Mouse (Mus musculus): ENCODE data around the gene Mia2.

Gene Mia2

DNA sequence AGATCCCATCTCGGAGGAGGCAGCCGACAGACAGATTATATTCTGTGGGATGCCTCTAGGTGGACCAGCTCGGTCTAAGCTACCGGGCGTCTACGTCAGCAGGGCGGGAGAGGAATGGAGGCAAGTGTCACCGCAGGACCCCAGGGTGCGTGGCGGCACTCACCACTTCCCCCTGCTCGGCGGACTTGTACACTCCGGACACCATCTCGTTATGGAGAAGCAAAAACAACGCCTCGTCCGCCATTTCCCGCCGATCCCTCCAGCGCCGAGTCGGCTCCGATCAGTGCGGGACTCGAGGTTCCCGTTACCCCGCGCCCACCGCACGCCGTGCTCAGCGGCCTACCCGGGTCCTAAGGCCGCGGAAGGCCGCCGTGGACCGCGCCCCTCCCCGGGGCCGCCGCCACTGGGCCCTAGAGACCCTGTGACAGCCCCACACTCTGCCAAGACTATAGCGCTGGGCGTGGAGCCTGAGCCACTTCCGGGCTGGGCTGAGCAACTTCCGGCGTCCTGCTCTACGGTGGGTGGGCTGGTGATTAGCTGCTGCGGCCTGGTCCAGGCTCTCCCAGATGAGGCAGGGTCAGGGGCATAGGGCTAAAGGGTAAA lies 34.5 kb upstream of the Mia2 start, which contains the start of gene Trappc6b:
Gene Trappc6b (minus strand): TSS at position 480 of the 603 bp plus-strand sequence.
- TF ChIP-seq CTCF (conservative IDR thresholded peaks at IDR 0.05; ENCODE audit: low read length) (no peak), NANOG (IDR thresholded peaks at IDR 0.05; ENCODE audit: borderline replicate concordance, low read length) (no peak), POU5F1 (IDR thresholded peaks at IDR 0.05; ENCODE audit: borderline replicate concordance, low read length) (no peak)
- H3K4me1 ChIP-seq (replicated peaks; ENCODE audit: low read depth, low read length) = peaks cover 35% of the 10 kb centered on the region
- H3K36me3 ChIP-seq (ENCODE audit: insufficient read depth, low read length) = peaks cover 29% of the 10 kb centered on the region

DNA sequence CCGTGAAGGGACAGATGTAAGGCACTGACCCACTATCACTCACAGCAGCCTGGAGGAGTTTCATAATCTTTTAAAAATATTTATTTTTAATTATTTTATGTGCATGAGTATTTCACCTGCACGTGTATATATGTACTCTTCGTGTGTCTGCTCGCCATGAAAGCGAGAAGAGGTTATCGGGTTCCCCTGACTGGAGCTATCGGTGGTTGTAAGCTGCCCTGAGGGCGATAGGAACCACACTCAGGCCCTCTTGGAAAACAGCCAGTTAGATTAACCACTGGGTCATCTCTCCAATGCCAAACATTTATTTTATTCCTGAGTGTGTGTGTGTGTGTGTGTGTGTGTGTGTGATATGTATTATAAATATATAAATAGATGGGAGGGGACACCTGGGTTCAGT lies 30.8 kb upstream of the Mia2 start:
- Histone ChIP-seq H3K36me3 (ENCODE audit: insufficient read depth, low read length) (peaks cover 19% of the 10 kb centered on the region), H3K27me3 (ENCODE audit: insufficient read depth, low read length) (no peaks in the 10 kb centered on the region), H3K4me1 (replicated peaks; ENCODE audit: low read depth, low read length) (peaks cover 31% of the 10 kb centered on the region), H3K9me3 (ENCODE audit: low read length) (no peaks in the 10 kb centered on the region), H3K4me3 (replicated peaks; ENCODE audit: low read length) (no peak overlapping the region)
- no peak for TF ChIP-seq CTCF (conservative IDR thresholded peaks at IDR 0.05; ENCODE audit: low read length)
- no peak for TF ChIP-seq POU5F1 (IDR thresholded peaks at IDR 0.05; ENCODE audit: borderline replicate concordance, low read length)
- no peak for TF ChIP-seq NANOG (IDR thresholded peaks at IDR 0.05; ENCODE audit: borderline replicate concordance, low read length)

More for the DNA sequence above, 34.5 kb upstream of the Mia2 start, which contains the start of gene Trappc6b:
- H3K4me3 ChIP-seq (replicated peaks; ENCODE audit: low read length) = peak within 1 kb of the TSS; percentile 91
- no peaks in the 10 kb centered on the region for H3K27me3 ChIP-seq (ENCODE audit: insufficient read depth, low read length)
- H3K9me3 ChIP-seq (ENCODE audit: low read length) = no peaks in the 10 kb centered on the region

DNA sequence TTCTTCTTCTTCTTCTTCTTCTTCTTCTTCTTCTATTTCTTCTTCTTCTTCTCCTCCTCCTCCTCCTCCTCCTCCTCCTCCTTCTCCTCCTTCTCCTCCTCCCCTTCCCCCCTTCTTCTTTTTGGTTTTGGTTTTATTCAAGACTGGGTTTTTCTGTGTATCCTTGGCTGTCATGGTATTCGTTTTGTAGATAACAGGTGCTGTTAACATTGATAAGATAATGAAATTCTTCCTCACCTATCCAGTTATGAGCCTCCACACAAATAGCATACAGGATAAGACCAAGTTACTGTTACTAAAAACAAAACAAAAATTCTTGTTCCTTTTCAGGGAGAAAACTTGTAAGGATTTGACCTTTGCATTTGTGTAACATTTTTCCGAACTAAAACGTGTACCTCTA lies 29.8 kb upstream of the Mia2 start:
- peak overlapping the region; percentile 100 for H3K4me3 ChIP-seq (replicated peaks; ENCODE audit: low read length)
- no peak for TF ChIP-seq POU5F1 (IDR thresholded peaks at IDR 0.05; ENCODE audit: borderline replicate concordance, low read length)
- H3K4me1 ChIP-seq (replicated peaks; ENCODE audit: low read depth, low read length) = peaks cover 23% of the 10 kb centered on the region

DNA sequence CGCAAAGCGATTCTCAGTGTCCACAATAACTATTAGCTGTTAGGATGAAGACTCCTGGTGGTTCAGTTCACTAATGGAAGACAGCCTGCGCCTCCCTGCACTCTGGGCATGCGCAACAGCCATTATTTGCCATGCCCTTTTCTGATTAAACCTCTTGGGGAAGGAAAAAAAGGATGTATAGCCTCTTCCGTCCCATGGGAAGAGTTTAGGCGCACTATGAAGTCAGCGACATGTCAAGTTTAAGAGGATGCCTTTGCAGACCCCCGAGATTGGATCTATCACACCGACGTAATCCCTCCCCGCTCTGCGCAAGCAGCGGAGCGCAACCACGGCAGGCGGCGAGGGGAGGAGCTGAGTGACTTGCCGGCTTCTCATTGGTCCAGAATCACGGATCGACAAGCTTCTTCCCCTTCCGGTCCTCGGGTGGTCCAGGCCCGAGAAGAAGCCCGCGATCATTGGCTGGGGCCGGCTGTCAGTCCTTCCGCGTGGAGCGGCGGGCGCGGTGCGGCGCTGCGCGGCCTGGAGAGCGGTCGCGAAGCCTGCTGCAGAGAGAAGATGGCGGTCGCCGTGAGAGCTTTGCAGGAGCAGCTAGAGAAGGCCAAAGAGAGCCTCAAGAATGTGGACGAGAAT lies 29.0 kb upstream of the Mia2 start, which contains the start of gene Pnn:
Gene Pnn (plus strand): TSS at position 437 of the 630 bp plus-strand sequence.
- Histone ChIP-seq H3K4me1 (replicated peaks; ENCODE audit: low read depth, low read length) (peaks cover 26% of the 10 kb centered on the region), H3K9me3 (ENCODE audit: low read length) (no peaks in the 10 kb centered on the region), H3K4me3 (replicated peaks; ENCODE audit: low read length) (peak within 1 kb of the TSS; percentile 100), H3K36me3 (ENCODE audit: insufficient read depth, low read length) (peaks cover 36% of the 10 kb centered on the region), H3K27me3 (ENCODE audit: insufficient read depth, low read length) (no peaks in the 10 kb centered on the region)
- TF ChIP-seq NANOG (IDR thresholded peaks at IDR 0.05; ENCODE audit: borderline replicate concordance, low read length) (no peak), CTCF (conservative IDR thresholded peaks at IDR 0.05; ENCODE audit: low read length) (no peak), POU5F1 (IDR thresholded peaks at IDR 0.05; ENCODE audit: borderline replicate concordance, low read length) (no peak)

More for the DNA sequence above, 29.8 kb upstream of the Mia2 start:
- Histone ChIP-seq H3K27me3 (ENCODE audit: insufficient read depth, low read length) (no peaks in the 10 kb centered on the region), H3K9me3 (ENCODE audit: low read length) (no peaks in the 10 kb centered on the region), H3K36me3 (ENCODE audit: insufficient read depth, low read length) (peaks cover 29% of the 10 kb centered on the region)

DNA sequence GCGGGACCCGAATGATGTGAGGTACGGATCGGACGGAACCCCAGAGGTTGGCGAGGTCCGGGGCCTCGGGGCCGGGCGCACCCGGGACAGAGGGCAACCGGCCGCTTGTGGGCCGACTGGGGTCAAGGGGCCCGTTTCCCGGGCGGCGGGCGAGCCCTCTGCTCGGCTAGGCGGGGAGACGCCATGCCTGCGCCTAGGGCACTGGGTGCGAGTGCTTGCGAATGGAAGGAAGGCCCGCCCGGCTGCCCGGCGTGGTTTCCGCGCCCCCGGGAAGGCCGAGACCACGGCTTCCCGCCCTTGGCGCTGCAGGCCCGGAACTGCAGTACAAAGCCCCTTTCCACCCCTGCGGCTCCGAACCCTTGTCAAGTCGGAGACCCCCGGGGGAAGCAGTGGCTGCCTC lies 28.5 kb upstream of the Mia2 start:
- Histone ChIP-seq H3K36me3 (ENCODE audit: insufficient read depth, low read length) (peaks cover 42% of the 10 kb centered on the region), H3K9me3 (ENCODE audit: low read length) (no peaks in the 10 kb centered on the region), H3K4me3 (replicated peaks; ENCODE audit: low read length) (peak overlapping the region; percentile 100), H3K4me1 (replicated peaks; ENCODE audit: low read depth, low read length) (peaks cover 31% of the 10 kb centered on the region), H3K27me3 (ENCODE audit: insufficient read depth, low read length) (no peaks in the 10 kb centered on the region)
- no peak for TF ChIP-seq CTCF (conservative IDR thresholded peaks at IDR 0.05; ENCODE audit: low read length)
- TF ChIP-seq NANOG (IDR thresholded peaks at IDR 0.05; ENCODE audit: borderline replicate concordance, low read length) = no peak
- no peak for TF ChIP-seq POU5F1 (IDR thresholded peaks at IDR 0.05; ENCODE audit: borderline replicate concordance, low read length)

DNA sequence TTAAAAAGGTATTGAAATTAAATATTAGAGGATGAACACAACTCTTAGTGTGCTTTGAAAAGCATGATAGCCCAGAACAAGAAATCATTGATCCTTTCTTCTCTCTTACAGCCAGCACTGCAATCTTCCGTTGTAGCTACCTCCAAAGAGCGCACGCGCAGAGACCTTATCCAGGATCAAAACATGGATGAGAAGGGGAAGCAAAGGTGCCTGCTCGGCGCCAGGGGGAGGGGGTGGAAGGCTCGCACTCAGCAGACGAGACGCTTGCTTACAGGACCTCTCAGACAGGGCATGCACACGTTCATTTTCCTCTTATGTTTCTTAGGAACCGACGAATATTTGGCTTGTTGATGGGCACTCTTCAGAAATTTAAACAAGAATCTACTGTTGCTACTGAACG lies 26.8 kb upstream of the Mia2 start:
- Histone ChIP-seq H3K4me3 (replicated peaks; ENCODE audit: low read length) (peak overlapping the region; percentile 100; the same call in 1 of the 2 replicates), H3K27me3 (ENCODE audit: insufficient read depth, low read length) (no peaks in the 10 kb centered on the region), H3K4me1 (replicated peaks; ENCODE audit: low read depth, low read length) (peaks cover 35% of the 10 kb centered on the region), H3K9me3 (ENCODE audit: low read length) (no peaks in the 10 kb centered on the region), H3K36me3 (ENCODE audit: insufficient read depth, low read length) (peaks cover 56% of the 10 kb centered on the region)
- TF ChIP-seq CTCF (conservative IDR thresholded peaks at IDR 0.05; ENCODE audit: low read length) (no peak), POU5F1 (IDR thresholded peaks at IDR 0.05; ENCODE audit: borderline replicate concordance, low read length) (no peak), NANOG (IDR thresholded peaks at IDR 0.05; ENCODE audit: borderline replicate concordance, low read length) (no peak)

DNA sequence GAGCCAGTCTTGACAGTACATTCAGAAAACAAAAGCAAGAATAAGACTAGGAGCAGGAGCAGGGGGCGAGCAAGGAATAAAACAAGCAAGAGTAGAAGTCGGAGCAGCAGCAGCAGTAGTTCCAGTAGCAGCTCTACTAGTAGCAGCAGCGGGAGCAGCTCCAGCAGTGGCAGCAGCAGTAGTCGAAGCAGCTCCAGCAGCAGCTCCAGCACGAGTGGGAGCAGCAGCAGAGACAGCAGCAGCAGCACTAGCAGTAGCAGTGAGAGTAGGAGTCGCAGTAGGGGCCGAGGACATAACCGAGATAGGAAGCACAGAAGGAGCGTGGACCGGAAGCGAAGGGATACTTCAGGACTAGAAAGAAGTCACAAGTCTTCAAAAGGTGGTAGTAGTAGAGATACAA lies 23.3 kb upstream of the Mia2 start:
- H3K36me3 ChIP-seq (ENCODE audit: insufficient read depth, low read length) = peaks cover 66% of the 10 kb centered on the region
- TF ChIP-seq NANOG (IDR thresholded peaks at IDR 0.05; ENCODE audit: borderline replicate concordance, low read length) (no peak), CTCF (conservative IDR thresholded peaks at IDR 0.05; ENCODE audit: low read length) (no peak), POU5F1 (IDR thresholded peaks at IDR 0.05; ENCODE audit: borderline replicate concordance, low read length) (no peak)
- peaks cover 34% of the 10 kb centered on the region for H3K4me1 ChIP-seq (replicated peaks; ENCODE audit: low read depth, low read length)
- H3K9me3 ChIP-seq (ENCODE audit: low read length) = no peaks in the 10 kb centered on the region
- H3K27me3 ChIP-seq (ENCODE audit: insufficient read depth, low read length) = no peaks in the 10 kb centered on the region
- no peak overlapping the region for H3K4me3 ChIP-seq (replicated peaks; ENCODE audit: low read length)

DNA sequence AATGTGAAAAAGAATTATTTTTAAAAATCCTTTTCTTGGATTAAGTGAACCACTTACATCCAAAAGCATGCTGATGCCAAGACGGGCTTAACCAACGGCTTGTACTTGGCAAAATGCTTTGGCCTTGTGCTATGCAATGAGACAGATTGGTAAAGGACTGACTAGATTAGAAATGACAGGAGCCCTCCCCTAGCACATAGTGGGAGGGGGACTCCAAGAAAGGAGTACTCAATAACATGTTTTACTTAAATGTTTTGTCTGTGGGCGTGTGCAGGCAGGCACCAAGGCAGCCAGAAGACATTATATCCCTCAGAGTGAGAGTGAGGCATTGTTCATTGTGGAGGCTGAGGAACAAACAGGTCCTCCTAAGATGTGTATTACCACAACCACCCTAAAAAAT lies 21.5 kb upstream of the Mia2 start:
- H3K27me3 ChIP-seq (ENCODE audit: insufficient read depth, low read length) = no peaks in the 10 kb centered on the region

More for the DNA sequence above, 21.5 kb upstream of the Mia2 start:
- TF ChIP-seq CTCF (conservative IDR thresholded peaks at IDR 0.05; ENCODE audit: low read length) = no peak
- TF ChIP-seq NANOG (IDR thresholded peaks at IDR 0.05; ENCODE audit: borderline replicate concordance, low read length) = no peak
- no peak for TF ChIP-seq POU5F1 (IDR thresholded peaks at IDR 0.05; ENCODE audit: borderline replicate concordance, low read length)
- H3K36me3 ChIP-seq (ENCODE audit: insufficient read depth, low read length) = peaks cover 55% of the 10 kb centered on the region
- H3K9me3 ChIP-seq (ENCODE audit: low read length) = no peaks in the 10 kb centered on the region
- H3K4me1 ChIP-seq (replicated peaks; ENCODE audit: low read depth, low read length) = peaks cover 20% of the 10 kb centered on the region
- H3K4me3 ChIP-seq (replicated peaks; ENCODE audit: low read length) = no peak overlapping the region
